Mouse (Mus musculus) intestine, embryonic 14.5 days (tissue): Measurements from ENCODE around the gene Psmc5. TPM values are rescaled to one million over a fixed set of nuclear protein-coding genes. Genes with fewer than 3 reads are reported as not detected.

ENCODE experiments used
- ATAC-seq: fragments of 200-750 bp; cut with Nextera tagmentation; replicated peaks from 2 replicates; pipeline ENCODE4 v1.8.0; 2017; ENCODE audit warnings: low read depth, moderate number of reproducible peaks, moderate TSS enrichment, moderate library complexity; ENCODE audit not compliant: low FRiP score, low TSS enrichment
- DNase-seq: peaks from one replicate; pipeline ENCODE4 v3.0.0-alpha.2; 2018; ENCODE audit warnings: low spot score
- H3K27ac ChIP-seq: fragments of 300-500 bp; sonication (generic); 2 replicates; pipeline ENCODE4 v1.5.1; 2014; ENCODE audit warnings: low read depth, mild to moderate bottlenecking, control low read depth
- H3K27me3 ChIP-seq: fragments of 300-500 bp; sonication (generic); replicated peaks from 2 replicates; pipeline ENCODE4 v1.6.1; 2014; ENCODE audit warnings: low read length, control low read depth; ENCODE audit not compliant: control insufficient read depth, insufficient read depth
- H3K36me3 ChIP-seq: fragments of 300-500 bp; sonication (generic); 2 replicates; pipeline ENCODE4 v1.6.1; 2014; ENCODE audit warnings: low read length, control low read depth; ENCODE audit not compliant: control insufficient read depth, insufficient read depth
- H3K4me1 ChIP-seq: fragments of 300-500 bp; sonication (generic); replicated peaks from 2 replicates; pipeline ENCODE4 v1.6.1; 2014; ENCODE audit warnings: low read length, control low read depth, mixed read lengths; ENCODE audit not compliant: control insufficient read depth, insufficient read depth
- H3K4me2 ChIP-seq: fragments of 300-500 bp; sonication (generic); 2 replicates; pipeline ENCODE4 v1.6.1; 2014; ENCODE audit warnings: low read length
- H3K4me3 ChIP-seq: fragments of 300-500 bp; sonication (generic); 2 replicates; pipeline ENCODE4 v1.5.1; 2014; ENCODE audit warnings: low read depth, low read length, control low read depth, mixed read lengths
- H3K9ac ChIP-seq: fragments of 300-500 bp; sonication (generic); 2 replicates; pipeline ENCODE4 v1.6.1; 2014; ENCODE audit warnings: mild to moderate bottlenecking, low read length
- H3K9me3 ChIP-seq: fragments of 300-500 bp; sonication (generic); 2 replicates; pipeline ENCODE4 v1.6.1; 2016; ENCODE audit warnings: low read length, control low read depth; ENCODE audit not compliant: control insufficient read depth
- WGBS: fragments of 180-500 bp; shearing (Covaris S2); extraction: QIAGEN DNeasy Blood & Tissue Kit; methylation state at CpG from one replicate; pipeline ENCODE4 v1.1.7; 2014; 5-methylcytosine and 5-hydroxymethylcytosine counted together
- polyA plus RNA-seq: library from polyadenylated mRNA; unstranded; fragments of >200 nt; fragmentation: Nextera tagmentation; extraction: Ambion mirVana; gene quantifications from 2 replicates; pipeline ENCODE4 v1.2.1, GENCODE M21; 2014

Gene Psmc5
- polyA plus RNA-seq, 1 experiment from 2014 or later, result 248 TPM

DNA sequence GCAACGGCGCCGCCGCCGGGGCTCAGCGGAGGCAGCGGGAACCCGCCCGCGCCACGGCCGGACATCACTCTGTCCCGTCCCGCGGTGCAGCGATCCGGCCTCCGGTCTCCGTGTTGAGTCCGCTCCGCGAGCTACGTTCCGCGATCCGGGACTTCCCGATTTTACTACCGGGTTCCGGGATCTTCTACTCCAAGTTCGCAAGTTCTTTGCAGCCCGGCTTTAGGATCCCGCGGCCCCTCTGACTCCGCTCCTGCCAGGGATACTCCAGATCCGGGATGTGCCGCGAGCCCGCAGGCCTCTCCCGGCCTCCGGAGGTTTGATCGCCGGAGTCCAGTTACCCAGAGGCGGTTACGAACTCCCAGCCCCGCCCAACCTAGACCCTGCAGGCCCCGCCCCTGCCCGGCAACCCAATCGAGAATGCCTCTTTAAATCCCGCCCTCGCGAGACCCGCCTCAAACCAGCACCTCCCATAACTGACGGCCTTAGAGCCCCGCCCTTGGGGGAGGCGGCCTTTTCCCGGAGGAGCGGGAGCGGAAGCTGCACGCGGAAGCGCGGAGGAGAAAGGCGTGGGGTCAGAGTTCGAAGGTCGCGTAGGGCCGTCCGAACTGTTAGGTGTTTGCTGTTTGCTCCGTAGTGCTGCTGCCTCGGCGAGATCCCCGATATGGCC is 16.8 kb downstream of the Psmc5 start, which contains the start of gene Smarcd2:
Gene Smarcd2, minus strand, starts transcription at position 329 of the 667 bp plus-strand sequence.
- under 1% methylated on average over 72 of the region's 72 CpGs for WGBS
- H3K4me3 ChIP-seq, result peak within 1 kb of the TSS; percentile 83
- H3K4me2 ChIP-seq, result peak within 1 kb of the TSS; percentile 75
- peaks cover 53% of the 10 kb centered on the region for H3K4me1 ChIP-seq
- 0 out of 2 replicates have a peak, but pooled peaks cover under 1% of the 10 kb centered on the region for H3K36me3 ChIP-seq
- peak within 1 kb of the TSS; percentile 90 for H3K27ac ChIP-seq
- no peaks in the 10 kb centered on the region for H3K27me3 ChIP-seq
- H3K9ac ChIP-seq, result peak within 1 kb of the TSS; percentile 96
- H3K9me3 ChIP-seq, result no peaks in the 10 kb centered on the region
- ATAC-seq (peak; percentile 94), DNase-seq (peak; percentile 99)

DNA sequence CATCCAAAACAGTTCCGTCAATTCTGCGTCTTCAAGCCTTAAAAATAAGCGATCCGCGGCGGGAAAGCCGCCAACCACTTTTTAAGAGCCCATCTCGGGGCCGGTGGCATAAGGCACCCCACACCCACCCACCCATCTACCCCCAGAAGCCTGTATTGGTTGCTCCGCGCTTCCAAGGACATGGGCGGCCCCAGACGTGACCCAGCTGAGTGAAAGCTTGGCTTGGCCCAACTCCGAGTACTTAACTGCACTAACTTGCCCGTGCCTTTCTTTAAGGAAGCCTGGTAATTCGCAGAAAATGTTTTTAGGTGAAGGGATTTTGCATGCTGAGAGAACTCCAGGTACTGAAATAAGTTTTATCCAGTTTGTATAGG is 17.3 kb downstream of the Psmc5 start:
- ATAC-seq, result peak; percentile 14
- Histone ChIP-seq H3K36me3 (no peaks in the 10 kb centered on the region), H3K4me1 (peaks cover 48% of the 10 kb centered on the region), H3K27me3 (no peaks in the 10 kb centered on the region), H3K9ac (peak overlapping the region; percentile 48), H3K4me2 (peak overlapping the region; percentile 62), H3K4me3 (peak overlapping the region; percentile 83), H3K27ac (peak overlapping the region; percentile 80), H3K9me3 (no peaks in the 10 kb centered on the region)
- WGBS, result 14% methylated on average over 16 of the region's 16 CpGs
- DNase-seq, result no peak

DNA sequence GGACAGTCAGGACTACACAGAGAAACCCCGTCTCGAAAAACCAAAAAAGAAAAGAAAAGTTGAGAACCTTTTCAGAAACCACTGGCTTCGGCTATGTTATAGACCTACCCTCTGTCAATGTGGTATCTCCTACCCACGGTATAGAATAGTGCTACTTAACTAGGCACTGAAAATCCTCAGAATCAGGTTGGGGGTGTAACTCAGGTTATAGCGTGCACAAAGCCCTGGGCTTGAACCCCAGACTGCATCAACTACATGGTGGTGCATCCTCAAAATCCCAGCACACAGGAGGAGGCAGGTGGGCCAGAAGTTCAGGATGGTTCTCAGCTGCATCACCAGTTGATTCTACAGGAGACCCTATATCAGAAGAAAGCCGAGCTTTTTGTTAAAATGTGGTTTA is 17.9 kb downstream of the Psmc5 start:
- H3K27ac ChIP-seq, result no peak overlapping the region
- ATAC-seq (no peak), DNase-seq (no peak)
- no peaks in the 10 kb centered on the region for H3K36me3 ChIP-seq
- H3K9me3 ChIP-seq, result no peaks in the 10 kb centered on the region
- H3K9ac ChIP-seq, result no peak overlapping the region; the same call in 1 of the 2 replicates
- peak overlapping the region; percentile 62 for H3K4me2 ChIP-seq
- no peaks in the 10 kb centered on the region for H3K27me3 ChIP-seq
- WGBS, result 93% methylated on average over 6 of the region's 6 CpGs
- no peak overlapping the region for H3K4me3 ChIP-seq
- peaks cover 42% of the 10 kb centered on the region for H3K4me1 ChIP-seq

DNA sequence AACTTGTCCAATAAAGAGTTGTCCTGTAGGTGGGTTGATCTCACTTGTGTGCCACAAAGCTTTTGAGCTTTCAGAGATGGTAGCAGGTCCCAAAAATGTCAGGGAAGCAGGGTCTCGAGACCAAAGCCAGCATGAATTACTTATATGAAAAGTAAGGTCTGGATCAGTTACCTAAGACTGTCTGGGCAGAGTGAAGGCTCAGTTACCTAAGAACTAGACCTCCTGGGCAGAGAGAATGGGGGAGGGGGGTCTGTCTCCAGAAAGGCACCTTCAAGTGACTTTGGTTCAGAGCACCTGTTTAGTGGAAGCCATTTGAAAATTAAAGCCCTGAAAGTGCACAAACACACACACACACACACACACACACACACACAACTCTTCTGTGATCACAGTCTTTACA is 18.4 kb downstream of the Psmc5 start:
- WGBS, result 82% methylated on average over 1 of the region's 1 CpGs

DNA sequence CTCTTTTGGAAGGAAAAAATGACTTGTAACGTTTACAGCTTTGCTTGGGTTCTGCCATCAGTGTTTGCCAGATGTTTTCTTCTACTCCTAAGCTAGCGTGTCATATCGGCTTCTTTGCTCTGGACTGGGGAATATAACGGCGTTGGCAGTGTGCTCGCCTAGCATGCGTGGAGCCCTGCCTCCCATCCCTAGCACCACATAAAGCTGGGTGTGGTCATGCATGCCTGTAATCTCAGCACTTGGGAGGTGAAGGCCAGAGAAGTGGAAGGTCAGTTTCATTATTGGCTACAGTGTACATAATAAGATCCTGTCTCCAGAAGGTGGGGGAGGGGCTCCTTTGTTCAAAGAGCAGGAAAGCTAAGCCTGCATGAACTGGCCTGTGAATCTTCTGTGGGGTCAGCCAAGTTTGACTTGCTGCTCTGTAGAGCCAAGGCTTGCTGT is 19.0 kb downstream of the Psmc5 start:
- ATAC-seq (no peak), DNase-seq (no peak)
- 53% methylated on average over 7 of the region's 7 CpGs for WGBS
- Histone ChIP-seq H3K27me3 (no peaks in the 10 kb centered on the region), H3K4me2 (no peak overlapping the region), H3K9me3 (no peaks in the 10 kb centered on the region), H3K4me3 (no peak overlapping the region), H3K9ac (no peak overlapping the region), H3K27ac (peak overlapping the region; percentile 11; the same call in 1 of the 2 replicates), H3K36me3 (no peaks in the 10 kb centered on the region), H3K4me1 (peaks cover 33% of the 10 kb centered on the region)

More for the DNA sequence above, 18.4 kb downstream of the Psmc5 start:
- H3K27me3 ChIP-seq, result no peaks in the 10 kb centered on the region
- no peaks in the 10 kb centered on the region for H3K9me3 ChIP-seq
- H3K4me3 ChIP-seq, result no peak overlapping the region
- no peaks in the 10 kb centered on the region for H3K36me3 ChIP-seq
- no peak overlapping the region for H3K4me2 ChIP-seq
- peaks cover 37% of the 10 kb centered on the region for H3K4me1 ChIP-seq
- H3K27ac ChIP-seq, result peak overlapping the region; percentile 11; the same call in 1 of the 2 replicates
- ATAC-seq (no peak), DNase-seq (no peak)
- no peak overlapping the region for H3K9ac ChIP-seq

DNA sequence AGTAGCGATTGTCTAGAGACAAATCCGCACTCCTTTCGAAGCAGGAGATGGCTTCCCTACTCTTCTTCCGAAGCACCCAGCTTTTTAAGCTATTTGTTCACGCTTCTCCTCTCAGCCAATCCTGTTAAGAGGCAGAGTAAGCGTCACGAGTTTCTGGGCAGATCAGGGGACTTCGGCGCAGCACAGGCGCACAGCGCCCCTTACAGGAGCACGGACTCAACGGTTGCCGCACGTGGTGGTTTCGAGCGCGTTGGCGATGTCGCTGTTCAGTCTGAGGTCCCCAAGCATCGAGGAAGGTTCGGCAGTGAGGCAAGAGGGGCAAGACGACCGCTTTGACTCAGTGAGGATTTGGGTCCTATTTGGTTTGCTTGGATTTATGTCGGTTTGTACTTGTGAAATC is 20.5 kb downstream of the Psmc5 start, which contains the start of gene Tcam1:
Gene Tcam1, plus strand, starts transcription at position 219 of the 400 bp plus-strand sequence.
- Histone ChIP-seq H3K4me1 (peaks cover 25% of the 10 kb centered on the region), H3K36me3 (no peaks in the 10 kb centered on the region), H3K9me3 (no peaks in the 10 kb centered on the region), H3K4me3 (peak within 1 kb of the TSS; percentile 18; the same call in 1 of the 2 replicates), H3K27ac (no peak within 1 kb of the TSS), H3K9ac (no peak within 1 kb of the TSS), H3K4me2 (peak within 1 kb of the TSS; percentile 50), H3K27me3 (no peaks in the 10 kb centered on the region)
- WGBS, result 8% methylated on average over 25 of the region's 25 CpGs
- peak; percentile 100 for DNase-seq
- ATAC-seq, result no peak; the same call in 1 of the 2 replicates

DNA sequence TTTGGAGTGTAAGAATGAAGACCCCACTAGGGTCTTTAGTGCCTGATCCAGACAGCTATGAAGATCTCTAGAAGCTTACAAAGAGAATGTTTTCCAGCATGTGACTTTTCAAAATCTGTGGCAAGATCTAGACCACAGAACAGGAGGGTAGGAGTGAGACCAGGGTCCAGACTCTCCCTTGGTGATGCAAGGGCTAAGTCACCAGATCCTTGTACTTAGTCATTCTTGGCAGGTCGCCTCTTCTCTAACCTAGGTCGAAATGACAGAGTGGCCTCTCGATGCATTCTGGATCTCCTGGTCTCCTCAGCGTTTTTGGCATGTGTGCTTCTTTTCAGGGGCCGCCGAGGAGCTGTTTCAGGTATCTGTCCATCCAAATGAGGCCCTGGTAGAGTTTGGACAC is 26.5 kb downstream of the Psmc5 start:
- H3K27ac ChIP-seq, result no peak overlapping the region
- no peaks in the 10 kb centered on the region for H3K9me3 ChIP-seq
- H3K9ac ChIP-seq, result no peak overlapping the region
- no peaks in the 10 kb centered on the region for H3K36me3 ChIP-seq
- no peaks in the 10 kb centered on the region for H3K4me1 ChIP-seq
- ATAC-seq, result no peak
- DNase-seq, result no peak
- no peak overlapping the region for H3K4me3 ChIP-seq
- H3K4me2 ChIP-seq, result no peak overlapping the region
- H3K27me3 ChIP-seq, result no peaks in the 10 kb centered on the region
- WGBS, result 77% methylated on average over 6 of the region's 6 CpGs

DNA sequence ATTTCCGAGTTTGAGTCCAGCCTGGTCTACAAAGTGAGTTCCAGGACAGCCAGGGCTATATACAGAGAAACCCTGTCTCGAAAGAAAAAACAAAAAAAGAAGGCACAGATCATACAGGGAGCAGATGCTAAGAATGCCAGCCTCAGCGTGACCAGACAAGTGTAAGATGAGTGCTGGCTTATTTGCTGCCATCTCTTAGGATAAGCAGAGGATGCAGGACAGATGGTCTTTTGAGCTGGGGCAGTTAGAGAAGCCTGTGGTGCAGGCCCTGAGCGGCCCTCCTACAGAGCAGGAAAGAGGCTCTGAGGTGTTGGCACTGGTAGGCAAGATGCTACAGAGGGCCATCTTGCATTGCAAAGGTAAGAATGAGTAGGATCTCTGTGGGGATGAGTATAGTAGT is 27.4 kb downstream of the Psmc5 start:
- Histone ChIP-seq H3K27me3 (no peaks in the 10 kb centered on the region), H3K9ac (no peak overlapping the region), H3K27ac (no peak overlapping the region), H3K4me3 (no peak overlapping the region), H3K36me3 (no peaks in the 10 kb centered on the region), H3K4me1 (no peaks in the 10 kb centered on the region), H3K4me2 (no peak overlapping the region), H3K9me3 (no peaks in the 10 kb centered on the region)
- no peak for DNase-seq
- ATAC-seq, result no peak
- WGBS, result 85% methylated on average over 4 of the region's 4 CpGs

DNA sequence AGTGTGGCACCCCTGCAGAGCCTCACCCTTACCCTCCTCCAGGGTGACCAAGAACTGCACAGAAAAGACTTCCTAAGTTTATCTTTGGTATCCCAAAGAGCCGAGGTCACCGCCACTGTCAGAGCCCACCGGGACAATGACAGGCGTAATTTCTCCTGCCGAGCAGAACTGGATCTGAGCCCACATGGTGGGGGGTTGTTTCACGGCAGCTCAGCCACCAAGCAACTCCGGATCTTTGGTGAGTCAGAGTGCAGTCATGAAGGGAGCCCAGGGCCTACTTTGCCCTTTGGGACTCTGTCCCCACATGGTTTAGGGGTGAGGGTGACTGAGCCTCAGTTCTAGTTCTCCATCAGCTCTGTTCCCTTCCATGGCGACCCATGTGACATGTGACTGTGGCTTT is 28.2 kb downstream of the Psmc5 start:
- H3K9ac ChIP-seq, result no peak overlapping the region
- H3K9me3 ChIP-seq, result no peaks in the 10 kb centered on the region
- no peaks in the 10 kb centered on the region for H3K27me3 ChIP-seq
- ATAC-seq, result no peak
- no peaks in the 10 kb centered on the region for H3K4me1 ChIP-seq
- 66% methylated on average over 8 of the region's 8 CpGs for WGBS
- H3K4me2 ChIP-seq, result no peak overlapping the region
- H3K27ac ChIP-seq, result no peak overlapping the region
- DNase-seq, result no peak
- H3K4me3 ChIP-seq, result no peak overlapping the region
- H3K36me3 ChIP-seq, result no peaks in the 10 kb centered on the region
